Mouse (Mus musculus) gastrocnemius, postnatal 14 days (tissue): Measurements from ENCODE around the gene Dhrs4. TPM values are rescaled to one million over a fixed set of nuclear protein-coding genes. Genes with fewer than 3 reads are reported as not detected.

Experiments
- DNase-seq: peaks from one replicate; pipeline ENCODE4 v3.0.0; 2021; ENCODE audit warnings: mixed read lengths
- intact Hi-C: fragments of 180-260 bp; cut with DNase I; formaldehyde crosslinking; loops from one replicate; pipeline ENCODE4 v1.15.1; 2025; ENCODE audit warnings: low total_unique reads
- total RNA-seq, 2 experiments: library from RNA; stranded (reverse); gene quantifications; 2 replicates each; pipeline ENCODE4 v1.2.3; 2021

Gene Dhrs4
- total RNA-seq, 2 experiments from 2014 or later = 30.5 to 40.5 TPM

- intact Hi-C loops = no loop called here
- DNase-seq = no peak
Observed at GRCm38 (mm10) chr14:55519604-55520003, 41.0 kb downstream of the Dhrs4 start.

DNA sequence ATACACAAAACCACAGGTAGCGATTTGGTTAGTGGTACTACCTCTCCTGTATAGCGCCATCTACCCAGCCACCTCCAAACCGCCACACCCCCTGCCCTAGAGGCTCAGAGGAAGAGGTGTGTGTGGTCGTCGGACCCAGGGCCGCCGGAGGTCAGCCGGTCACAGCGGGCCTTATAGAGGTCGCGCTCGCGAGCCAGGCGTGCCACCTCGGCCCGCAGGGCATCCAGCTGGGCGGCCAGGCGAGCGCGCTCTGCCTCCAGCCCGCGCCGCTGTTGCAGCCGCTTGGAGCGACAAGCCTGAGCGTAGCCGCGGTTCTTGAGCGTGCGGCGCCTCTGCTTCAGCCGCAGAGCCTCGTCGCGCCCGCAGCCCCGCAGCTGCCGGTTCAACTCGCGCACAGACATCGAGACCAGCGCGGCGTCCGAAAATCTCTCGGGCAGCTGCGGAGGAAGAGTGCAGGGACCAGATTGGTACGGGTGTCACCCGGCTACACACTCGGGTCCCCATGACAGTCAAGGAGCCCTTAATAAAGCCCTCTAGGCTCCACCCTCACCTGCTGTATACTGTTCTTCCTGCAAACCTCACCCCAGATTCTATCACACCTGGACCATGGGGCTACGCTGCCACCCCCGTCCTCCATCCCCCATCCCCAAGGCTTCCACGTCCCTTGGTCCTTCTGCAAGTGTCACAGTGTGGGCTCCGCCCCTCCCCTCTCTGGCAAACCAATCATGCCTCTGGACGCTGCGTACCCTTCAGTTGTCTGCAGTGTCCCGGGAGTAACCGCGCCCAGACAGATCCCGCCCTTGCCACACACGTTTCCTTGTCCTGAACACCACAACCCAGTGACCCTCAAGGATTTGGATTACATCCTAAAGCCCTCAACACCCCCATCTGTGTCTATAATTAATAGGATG lies 42.1 kb downstream of the Dhrs4 start:
- DNase-seq = no peak
- intact Hi-C loops = no loop called here

DNA sequence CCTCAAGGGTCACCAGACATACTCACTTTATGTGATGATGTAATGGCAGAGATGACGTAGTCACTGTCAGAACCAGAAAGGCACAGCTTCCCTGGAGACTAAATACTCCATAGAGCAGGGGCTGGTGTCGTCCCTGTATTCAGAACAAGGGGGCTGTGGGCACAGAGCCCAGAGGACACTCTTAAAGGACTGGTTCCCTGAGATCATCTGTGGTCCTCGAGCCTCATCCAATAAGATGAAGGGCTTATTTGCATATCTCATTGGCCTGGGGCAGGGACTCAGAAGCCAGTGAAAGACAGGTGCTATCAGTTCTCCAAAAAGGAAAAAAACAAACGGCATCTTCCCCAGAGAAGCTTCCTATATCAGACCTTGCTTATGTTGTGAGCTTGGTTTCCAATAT lies 45.5 kb downstream of the Dhrs4 start:
- DNase-seq = no peak
- intact Hi-C loops = no loop called here

- intact Hi-C loops = no loop called here
- no peak for DNase-seq
Observed at GRCm38 (mm10) chr14:55524785-55525184, 46.2 kb downstream of the Dhrs4 start, which contains the start of gene Nrl. Nrl (minus strand) TSS chr14:55524981.

- intact Hi-C loops = no loop called here
- DNase-seq = no peak
Observed at GRCm38 (mm10) chr14:55526674-55527073, 48.1 kb downstream of the Dhrs4 start.

DNA sequence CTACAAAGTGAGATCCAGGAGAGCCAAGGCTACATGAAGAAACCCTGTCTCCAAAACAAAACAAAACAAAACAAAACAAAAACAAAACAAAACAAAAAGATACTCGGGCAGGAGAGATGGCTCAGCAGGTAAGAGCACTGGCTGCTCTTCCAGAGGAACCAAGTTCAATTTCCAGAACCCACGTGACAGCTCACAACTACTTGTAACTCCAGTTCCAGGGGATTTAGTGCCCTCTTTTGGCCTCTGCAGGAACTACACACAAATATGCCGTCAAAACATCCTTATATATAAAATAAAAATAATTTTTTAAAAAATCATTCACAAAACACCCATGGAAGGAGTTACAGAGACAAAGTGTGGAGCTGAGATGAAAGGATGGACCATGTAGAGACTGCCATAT lies 49.4 kb downstream of the Dhrs4 start:
- intact Hi-C loops = no loop called here
- no peak for DNase-seq

- peak; percentile 41 for DNase-seq
Observed at GRCm38 (mm10) chr14:55536116-55536745, 57.7 kb downstream of the Dhrs4 start.

More at GRCm38 (mm10) chr14:55536116-55536745, 57.7 kb downstream of the Dhrs4 start:
- intact Hi-C loops = loop anchor here (5.0 kb wide), 1 partner anchor 39 kb away; no protein-coding TSS in a partner anchor

Other genes starting within 250 kb of the Dhrs4 start
- gene Carmil3, start 11.9 kb downstream of the Dhrs4 start, total RNA-seq = 1 to 10 TPM in 1 of 2 experiments, under 1 TPM in 1; 0.74 to 1.3 TPM
- gene Cpne6, start 31.7 kb downstream of the Dhrs4 start, total RNA-seq = under 1 TPM in 1 of 2 experiments, not detected in 1; 0.16 TPM
- not detected for gene Nrl, start 46.2 kb downstream of the Dhrs4 start, total RNA-seq
- gene Pck2, start 61.5 kb downstream of the Dhrs4 start, total RNA-seq = 10 to 100 TPM; 11.5 to 13.8 TPM
- gene Dcaf11, start 81.2 kb downstream of the Dhrs4 start, total RNA-seq = 10 to 100 TPM; 76.5 to 87.8 TPM
- not detected for gene A730061H03Rik, start 81.6 kb downstream of the Dhrs4 start, total RNA-seq
- 100 to 1,000 TPM; 415 to 455 TPM for gene Fitm1, start 96.9 kb downstream of the Dhrs4 start, total RNA-seq
- 10 to 100 TPM; 48.3 to 49.7 TPM for gene Psme1, start 99.4 kb downstream of the Dhrs4 start, total RNA-seq
- gene Emc9, start 106.5 kb downstream of the Dhrs4 start, total RNA-seq = 10 to 100 TPM; 38.6 to 39.4 TPM
- 10 to 100 TPM; 57.5 to 63.2 TPM for gene Psme2, start 112.4 kb downstream of the Dhrs4 start, total RNA-seq
- 10 to 100 TPM in 1 of 2 experiments, 1 to 10 TPM in 1; 9.4 to 11.7 TPM for gene Rnf31, start 113.0 kb downstream of the Dhrs4 start, total RNA-seq
- gene Irf9, start 124.8 kb downstream of the Dhrs4 start, total RNA-seq = 1 to 10 TPM; 3.9 to 4.8 TPM
- under 1 TPM; 0.53 to 0.72 TPM for gene Rec8, start 139.3 kb downstream of the Dhrs4 start, total RNA-seq
- gene Ipo4, start 157.2 kb downstream of the Dhrs4 start, total RNA-seq = 10 to 100 TPM; 52.5 to 62.0 TPM
- under 1 TPM; 0.27 to 0.96 TPM for gene Gm49378, start 159.1 kb downstream of the Dhrs4 start, total RNA-seq
- 10 to 100 TPM; 21.5 TPM for gene Tm9sf1, start 165.0 kb downstream of the Dhrs4 start, total RNA-seq
- under 1 TPM; 0.12 to 0.49 TPM for gene Tssk4, start 171.4 kb downstream of the Dhrs4 start, total RNA-seq
- gene Mdp1, start 181.8 kb downstream of the Dhrs4 start, total RNA-seq = 10 to 100 TPM; 17.8 to 19.7 TPM
- gene Gmpr2, start 193.2 kb downstream of the Dhrs4 start, total RNA-seq = 1 to 10 TPM; 4.0 to 4.3 TPM
- gene Nedd8, start 193.4 kb downstream of the Dhrs4 start, total RNA-seq = 100 to 1,000 TPM; 200 to 201 TPM
- 10 to 100 TPM; 10.3 to 11.2 TPM for gene Tinf2, start 203.1 kb downstream of the Dhrs4 start, total RNA-seq
- gene Tgm1, start 235.2 kb downstream of the Dhrs4 start, total RNA-seq = under 1 TPM; 0.16 to 0.35 TPM
- gene Rabggta, start 243.5 kb downstream of the Dhrs4 start, total RNA-seq = 1 to 10 TPM; 8.2 to 9.3 TPM